Mouse (Mus musculus): ENCODE data around the gene Cryzl2. TPM values are rescaled to one million over a fixed set of nuclear protein-coding genes. Genes with fewer than 3 reads are reported as not detected.

Cryzl2 gene
- 0.12 TPM in 1 of 2 replicates, not detected in the other for total RNA-seq (2012; rRNA removed)
- under 1 TPM in 1 of 2 experiments, not detected in 1; 0.04 TPM for polyA plus RNA-seq (2012; ENCODE audit: insufficient read depth in 1 of 2, insufficient read length in 2 of 2, low read depth in 1 of 2, low replicate concordance in 2 of 2, missing spikeins in 1 of 2)

- TF ChIP-seq CTCF (IDR thresholded peaks at IDR 0.05 in 2 of 3, conservative IDR thresholded peaks at IDR 0.05 in 1 of 3; ENCODE audit: control insufficient read depth in 1 of 3, insufficient read depth in 1 of 3, low read depth in 2 of 3, low read length in 3 of 3, poor library complexity in 1 of 3, severe bottlenecking in 1 of 3) (no peak), SMC3 (IDR thresholded peaks at IDR 0.05; ENCODE audit: low read depth, low read length) (no peak), NRF1 (IDR thresholded peaks at IDR 0.05; ENCODE audit: insufficient read depth, low read depth, low read length, poor library complexity, severe bottlenecking) (no peak), POLR2AphosphoS5 (IDR thresholded peaks at IDR 0.05; ENCODE audit: borderline replicate concordance, low read depth, low read length) (no peak), MXI1 (IDR thresholded peaks at IDR 0.05; ENCODE audit: low read depth, low read length) (no peak)
- Histone ChIP-seq H3K27ac (ENCODE audit: control insufficient read depth, low read depth, low read length) (no peak within 1 kb of the TSS), H3K36me3 (ENCODE audit: control insufficient read depth in 1 of 2, insufficient read depth in 2 of 2, low read length in 2 of 2) (peaks cover 0 to 5% of the 10 kb centered on the region in 2 experiments; a peak in 2 of 4 replicates), H3K27me3 (ENCODE audit: control insufficient read depth in 1 of 2, insufficient read depth in 2 of 2, low read length in 2 of 2) (no peaks in the 10 kb centered on the region), H3K9ac (ENCODE audit: control insufficient read depth, low read depth, low read length, poor library complexity, severe bottlenecking) (no peak within 1 kb of the TSS), H3K4me3 (ENCODE audit: control insufficient read depth in 1 of 2, insufficient read depth in 1 of 2, low read depth in 2 of 2, low read length in 2 of 2) (no peak within 1 kb of the TSS), H3K4me1 (ENCODE audit: control insufficient read depth in 1 of 2, insufficient read depth in 2 of 2, low read length in 2 of 2) (peaks cover 0 to 7% of the 10 kb centered on the region in 2 experiments; a peak in 2 of 4 replicates), H3K79me2 (ENCODE audit: control insufficient read depth, insufficient read depth, low read length, poor library complexity) (no peaks in the 10 kb centered on the region), H3K9me3 (replicated peaks; ENCODE audit: insufficient read depth, low read length) (no peaks in the 10 kb centered on the region)
- no peak for DNase-seq (ENCODE audit: low read depth, low spot score)
These were observed at the start of gene Cryzl2 for GRCm38 (mm10) chr1:157458421-157459208. Gene Cryzl2 (plus strand): TSS chr1:157458577.

- TF ChIP-seq GABPA (IDR thresholded peaks at IDR 0.05; ENCODE audit: low read depth, low read length) (no peak), GATA1 (IDR thresholded peaks at IDR 0.05; ENCODE audit: low read depth, low read length) (peak; percentile 69), EP300 (IDR thresholded peaks at IDR 0.05; ENCODE audit: low read depth in 1 of 2, low read length in 2 of 2) (peak; percentile 55 to 76), NELFE (IDR thresholded peaks at IDR 0.05; ENCODE audit: low read depth, low read length) (no peak), TCF12 (IDR thresholded peaks at IDR 0.05; ENCODE audit: low read depth, low read length) (peak; percentile 36; the same call in 1 of the 2 replicates), TAL1 (IDR thresholded peaks at IDR 0.05; ENCODE audit: low read length) (peak; percentile 69), ETS1 (IDR thresholded peaks at IDR 0.05; ENCODE audit: low read depth, low read length) (0 out of 2 replicates have a peak, but pooled peaks have one; percentile 19)
- DNase-seq (ENCODE audit: low read depth, low spot score) = peak; percentile 63
- H3K27me3 ChIP-seq (ENCODE audit: control insufficient read depth in 1 of 2, insufficient read depth in 2 of 2, low read length in 2 of 2) = no peaks in the 10 kb centered on the region
- H3K27ac ChIP-seq (ENCODE audit: control insufficient read depth, low read depth, low read length) = 0 out of 2 replicates have a peak overlapping the region, but pooled peaks have one; percentile 4
- H3K79me2 ChIP-seq (ENCODE audit: control insufficient read depth, insufficient read depth, low read length, poor library complexity) = peaks cover 11% of the 10 kb centered on the region
- H3K4me1 ChIP-seq (ENCODE audit: control insufficient read depth in 1 of 2, insufficient read depth in 2 of 2, low read length in 2 of 2) = peaks cover 12 to 16% of the 10 kb centered on the region in 2 experiments
- peak overlapping the region in 1 of 2 experiments; percentile 46; a peak in 2 of 4 replicates for H3K4me3 ChIP-seq (ENCODE audit: control insufficient read depth in 1 of 2, insufficient read depth in 1 of 2, low read depth in 2 of 2, low read length in 2 of 2)
- H3K9ac ChIP-seq (ENCODE audit: control insufficient read depth, low read depth, low read length, poor library complexity, severe bottlenecking) = no peak overlapping the region
- H3K9me3 ChIP-seq (replicated peaks; ENCODE audit: insufficient read depth, low read length) = no peaks in the 10 kb centered on the region
- peaks cover 0 to 24% of the 10 kb centered on the region in 2 experiments; a peak in 2 of 4 replicates for H3K36me3 ChIP-seq (ENCODE audit: control insufficient read depth in 1 of 2, insufficient read depth in 2 of 2, low read length in 2 of 2)
These were observed 48.7 kb upstream of the Cryzl2 start for GRCm38 (mm10) chr1:157409648-157410047.

Data from MEL (cell line).